Mouse (Mus musculus): Measurements from ENCODE around the gene Krtap17-1. TPM values are rescaled to one million over a fixed set of nuclear protein-coding genes. Genes with fewer than 3 reads are reported as not detected.

The Krtap17-1 gene
- polyA plus RNA-seq, 1 experiment from 2014 or later = 0.83 TPM

GRCm38 (mm10) chr11:99985291-99986092 lies 8.3 kb downstream of the Krtap17-1 start:
- H3K4me3 ChIP-seq (ENCODE audit: low read length) = no peak overlapping the region
- H3K36me3 ChIP-seq (ENCODE audit: control insufficient read depth, insufficient read depth, low read length) = no peaks in the 10 kb centered on the region
- 72% methylated on average over 20 of the region's 20 CpGs for WGBS
- no peak overlapping the region for H3K4me2 ChIP-seq (ENCODE audit: low read depth, low read length)
- H3K27ac ChIP-seq (ENCODE audit: low read length) = no peak overlapping the region
- no peaks in the 10 kb centered on the region; the same call in 1 of the 2 replicates for H3K27me3 ChIP-seq (ENCODE audit: control insufficient read depth, insufficient read depth, low read depth, low read length)
- H3K9ac ChIP-seq (ENCODE audit: low read length) = no peak overlapping the region
- H3K4me1 ChIP-seq (replicated peaks; ENCODE audit: control insufficient read depth, insufficient read depth, low read length) = no peaks in the 10 kb centered on the region
- no peak for ATAC-seq (ENCODE audit: low read depth)
- no peaks in the 10 kb centered on the region for H3K9me3 ChIP-seq (ENCODE audit: control insufficient read depth, low read length)

- H3K27me3 ChIP-seq (ENCODE audit: control insufficient read depth, insufficient read depth, low read depth, low read length) = no peaks in the 10 kb centered on the region; the same call in 1 of the 2 replicates
- no peak overlapping the region for H3K4me3 ChIP-seq (ENCODE audit: low read length)
- no peak overlapping the region for H3K4me2 ChIP-seq (ENCODE audit: low read depth, low read length)
- no peaks in the 10 kb centered on the region for H3K36me3 ChIP-seq (ENCODE audit: control insufficient read depth, insufficient read depth, low read length)
- no peak for ATAC-seq (ENCODE audit: low read depth)
- H3K9me3 ChIP-seq (ENCODE audit: control insufficient read depth, low read length) = no peaks in the 10 kb centered on the region
- 83% methylated on average over 1 of the region's 1 CpGs for WGBS
- no peaks in the 10 kb centered on the region for H3K4me1 ChIP-seq (replicated peaks; ENCODE audit: control insufficient read depth, insufficient read depth, low read length)
- no peak overlapping the region for H3K9ac ChIP-seq (ENCODE audit: low read length)
- no peak overlapping the region for H3K27ac ChIP-seq (ENCODE audit: low read length)
Observed at GRCm38 (mm10) chr11:99983442-99983841, 10.4 kb downstream of the Krtap17-1 start.

GRCm38 (mm10) chr11:99982731-99983130 lies 11.1 kb downstream of the Krtap17-1 start:
- H3K27me3 ChIP-seq (ENCODE audit: control insufficient read depth, insufficient read depth, low read depth, low read length) = no peaks in the 10 kb centered on the region; the same call in 1 of the 2 replicates
- H3K36me3 ChIP-seq (ENCODE audit: control insufficient read depth, insufficient read depth, low read length) = no peaks in the 10 kb centered on the region
- H3K27ac ChIP-seq (ENCODE audit: low read length) = no peak overlapping the region
- no peak for ATAC-seq (ENCODE audit: low read depth)
- no peaks in the 10 kb centered on the region for H3K9me3 ChIP-seq (ENCODE audit: control insufficient read depth, low read length)
- no peak overlapping the region for H3K4me3 ChIP-seq (ENCODE audit: low read length)
- H3K9ac ChIP-seq (ENCODE audit: low read length) = no peak overlapping the region
- no peaks in the 10 kb centered on the region for H3K4me1 ChIP-seq (replicated peaks; ENCODE audit: control insufficient read depth, insufficient read depth, low read length)
- no peak overlapping the region for H3K4me2 ChIP-seq (ENCODE audit: low read depth, low read length)
- WGBS = 80% methylated on average over 9 of the region's 9 CpGs

GRCm38 (mm10) chr11:99978953-99979352 lies 14.8 kb downstream of the Krtap17-1 start, which contains the start of gene Krtap29-1:
Gene Krtap29-1 (minus strand): TSS chr11:99979053.
- H3K9me3 ChIP-seq (ENCODE audit: control insufficient read depth, low read length) = no peaks in the 10 kb centered on the region
- no peaks in the 10 kb centered on the region for H3K4me1 ChIP-seq (replicated peaks; ENCODE audit: control insufficient read depth, insufficient read depth, low read length)
- no peak for ATAC-seq (ENCODE audit: low read depth)
- no peak within 1 kb of the TSS for H3K9ac ChIP-seq (ENCODE audit: low read length)
- no peak within 1 kb of the TSS for H3K4me2 ChIP-seq (ENCODE audit: low read depth, low read length)
- H3K27me3 ChIP-seq (ENCODE audit: control insufficient read depth, insufficient read depth, low read depth, low read length) = no peaks in the 10 kb centered on the region
- no peak within 1 kb of the TSS for H3K27ac ChIP-seq (ENCODE audit: low read length)
- no peak within 1 kb of the TSS for H3K4me3 ChIP-seq (ENCODE audit: low read length)
- 75% methylated on average over 5 of the region's 5 CpGs for WGBS
- H3K36me3 ChIP-seq (ENCODE audit: control insufficient read depth, insufficient read depth, low read length) = no peaks in the 10 kb centered on the region

- WGBS = 4% methylated on average over 2 of the region's 2 CpGs
- H3K4me1 ChIP-seq (replicated peaks; ENCODE audit: control insufficient read depth, insufficient read depth, low read length) = no peaks in the 10 kb centered on the region
- ATAC-seq (ENCODE audit: low read depth) = no peak
- no peaks in the 10 kb centered on the region for H3K27me3 ChIP-seq (ENCODE audit: control insufficient read depth, insufficient read depth, low read depth, low read length)
- H3K4me3 ChIP-seq (ENCODE audit: low read length) = no peak overlapping the region
- no peak overlapping the region for H3K9ac ChIP-seq (ENCODE audit: low read length)
- H3K4me2 ChIP-seq (ENCODE audit: low read depth, low read length) = no peak overlapping the region
- H3K36me3 ChIP-seq (ENCODE audit: control insufficient read depth, insufficient read depth, low read length) = no peaks in the 10 kb centered on the region
- H3K9me3 ChIP-seq (ENCODE audit: control insufficient read depth, low read length) = no peaks in the 10 kb centered on the region
- H3K27ac ChIP-seq (ENCODE audit: low read length) = no peak overlapping the region
Observed at GRCm38 (mm10) chr11:99965961-99966360, 27.8 kb downstream of the Krtap17-1 start.

GRCm38 (mm10) chr11:99964213-99964612 lies 29.6 kb downstream of the Krtap17-1 start:
- ATAC-seq (ENCODE audit: low read depth) = no peak
- no peak overlapping the region for H3K4me2 ChIP-seq (ENCODE audit: low read depth, low read length)
- 54% methylated on average over 6 of the region's 6 CpGs for WGBS

GRCm38 (mm10) chr11:99948175-99948574 lies 45.6 kb downstream of the Krtap17-1 start, which contains the start of gene Krtap9-5:
Gene Krtap9-5 (plus strand): TSS chr11:99948475.
- H3K27me3 ChIP-seq (ENCODE audit: control insufficient read depth, insufficient read depth, low read depth, low read length) = no peaks in the 10 kb centered on the region
- no peak for ATAC-seq (ENCODE audit: low read depth)
- no peak within 1 kb of the TSS for H3K4me3 ChIP-seq (ENCODE audit: low read length)
- no peaks in the 10 kb centered on the region for H3K36me3 ChIP-seq (ENCODE audit: control insufficient read depth, insufficient read depth, low read length)
- H3K9me3 ChIP-seq (ENCODE audit: control insufficient read depth, low read length) = no peaks in the 10 kb centered on the region
- no peaks in the 10 kb centered on the region for H3K4me1 ChIP-seq (replicated peaks; ENCODE audit: control insufficient read depth, insufficient read depth, low read length)
- 83% methylated on average over 2 of the region's 2 CpGs for WGBS
- no peak within 1 kb of the TSS for H3K4me2 ChIP-seq (ENCODE audit: low read depth, low read length)
- no peak within 1 kb of the TSS for H3K9ac ChIP-seq (ENCODE audit: low read length)
- no peak within 1 kb of the TSS for H3K27ac ChIP-seq (ENCODE audit: low read length)

More at GRCm38 (mm10) chr11:99964213-99964612, 29.6 kb downstream of the Krtap17-1 start:
- H3K9me3 ChIP-seq (ENCODE audit: control insufficient read depth, low read length) = no peaks in the 10 kb centered on the region
- no peak overlapping the region for H3K27ac ChIP-seq (ENCODE audit: low read length)
- H3K36me3 ChIP-seq (ENCODE audit: control insufficient read depth, insufficient read depth, low read length) = no peaks in the 10 kb centered on the region
- H3K9ac ChIP-seq (ENCODE audit: low read length) = no peak overlapping the region
- no peaks in the 10 kb centered on the region for H3K27me3 ChIP-seq (ENCODE audit: control insufficient read depth, insufficient read depth, low read depth, low read length)
- no peak overlapping the region for H3K4me3 ChIP-seq (ENCODE audit: low read length)
- no peaks in the 10 kb centered on the region for H3K4me1 ChIP-seq (replicated peaks; ENCODE audit: control insufficient read depth, insufficient read depth, low read length)

Other genes starting within 250 kb of the Krtap17-1 start
- not detected in 2 replicates for gene Gm11595, start 221.1 kb downstream of the Krtap17-1 start, polyA plus RNA-seq (2015; fragmentation: Nextera tagmentation; extraction: Ambion mirVana)
- gene Krtap4-8, start 213.3 kb downstream of the Krtap17-1 start, polyA plus RNA-seq (2015; fragmentation: Nextera tagmentation; extraction: Ambion mirVana) = not detected in 2 replicates
- not detected in 2 replicates for gene Krtap4-9, start 208.8 kb downstream of the Krtap17-1 start, polyA plus RNA-seq (2015; fragmentation: Nextera tagmentation; extraction: Ambion mirVana)
- gene Gm11596, start 200.5 kb downstream of the Krtap17-1 start, polyA plus RNA-seq (2015; fragmentation: Nextera tagmentation; extraction: Ambion mirVana) = not detected in 2 replicates
- gene Gm11569, start 195.1 kb downstream of the Krtap17-1 start, polyA plus RNA-seq (2015; fragmentation: Nextera tagmentation; extraction: Ambion mirVana) = not detected in 2 replicates
- gene Gm11554, start 189.5 kb downstream of the Krtap17-1 start, polyA plus RNA-seq (2015; fragmentation: Nextera tagmentation; extraction: Ambion mirVana) = not detected in 2 replicates
- not detected in 2 replicates for gene Krtap4-13, start 184.1 kb downstream of the Krtap17-1 start, polyA plus RNA-seq (2015; fragmentation: Nextera tagmentation; extraction: Ambion mirVana)
- not detected in 2 replicates for gene Gm11564, start 178.3 kb downstream of the Krtap17-1 start, polyA plus RNA-seq (2015; fragmentation: Nextera tagmentation; extraction: Ambion mirVana)
- not detected in 2 replicates for gene 2300003K06Rik, start 155.9 kb downstream of the Krtap17-1 start, polyA plus RNA-seq (2015; fragmentation: Nextera tagmentation; extraction: Ambion mirVana)
- gene Krtap4-16, start 142.4 kb downstream of the Krtap17-1 start, polyA plus RNA-seq (2015; fragmentation: Nextera tagmentation; extraction: Ambion mirVana) = not detected in 2 replicates
- gene Gm11568, start 136.1 kb downstream of the Krtap17-1 start, polyA plus RNA-seq (2015; fragmentation: Nextera tagmentation; extraction: Ambion mirVana) = not detected in 2 replicates
- gene Gm11559, start 129.5 kb downstream of the Krtap17-1 start, polyA plus RNA-seq (2015; fragmentation: Nextera tagmentation; extraction: Ambion mirVana) = not detected in 2 replicates
- gene Krtap9-1, start 120.6 kb downstream of the Krtap17-1 start, polyA plus RNA-seq (2015; fragmentation: Nextera tagmentation; extraction: Ambion mirVana) = not detected in 2 replicates
- not detected in 2 replicates for gene Gm11567, start 114.8 kb downstream of the Krtap17-1 start, polyA plus RNA-seq (2015; fragmentation: Nextera tagmentation; extraction: Ambion mirVana)
- not detected in 2 replicates for gene Krtap31-1, start 86.1 kb downstream of the Krtap17-1 start, polyA plus RNA-seq (2015; fragmentation: Nextera tagmentation; extraction: Ambion mirVana)
- gene Gm11565, start 79.2 kb downstream of the Krtap17-1 start, polyA plus RNA-seq (2015; fragmentation: Nextera tagmentation; extraction: Ambion mirVana) = not detected in 2 replicates
- not detected in 2 replicates for gene Krtap31-2, start 57.7 kb downstream of the Krtap17-1 start, polyA plus RNA-seq (2015; fragmentation: Nextera tagmentation; extraction: Ambion mirVana)
- not detected in 2 replicates for gene Krtap9-5, start 45.5 kb downstream of the Krtap17-1 start, polyA plus RNA-seq (2015; fragmentation: Nextera tagmentation; extraction: Ambion mirVana)
- not detected in 2 replicates for gene Krtap29-1, start 14.9 kb downstream of the Krtap17-1 start, polyA plus RNA-seq (2015; fragmentation: Nextera tagmentation; extraction: Ambion mirVana)
- gene Krtap16-1, start 7.4 kb downstream of the Krtap17-1 start, polyA plus RNA-seq (2015; fragmentation: Nextera tagmentation; extraction: Ambion mirVana) = not detected in 2 replicates
- gene Krt33a, start 22.2 kb upstream of the Krtap17-1 start, polyA plus RNA-seq (2015; fragmentation: Nextera tagmentation; extraction: Ambion mirVana) = not detected in 2 replicates
- gene Krt33b, start 35.9 kb upstream of the Krtap17-1 start, polyA plus RNA-seq (2015; fragmentation: Nextera tagmentation; extraction: Ambion mirVana) = not detected in 2 replicates
- 0.21 and 0.44 TPM in 2 replicates for gene Krt34, start 47.6 kb upstream of the Krtap17-1 start, polyA plus RNA-seq (2015; fragmentation: Nextera tagmentation; extraction: Ambion mirVana)
- gene Krt31, start 56.6 kb upstream of the Krtap17-1 start, polyA plus RNA-seq (2015; fragmentation: Nextera tagmentation; extraction: Ambion mirVana) = 0.10 and 0.21 TPM in 2 replicates
- gene Krt32, start 94.2 kb upstream of the Krtap17-1 start, polyA plus RNA-seq (2015; fragmentation: Nextera tagmentation; extraction: Ambion mirVana) = not detected in 2 replicates
- gene Krt35, start 102.2 kb upstream of the Krtap17-1 start, polyA plus RNA-seq (2015; fragmentation: Nextera tagmentation; extraction: Ambion mirVana) = not detected in 2 replicates
- gene Krt36, start 111.6 kb upstream of the Krtap17-1 start, polyA plus RNA-seq (2015; fragmentation: Nextera tagmentation; extraction: Ambion mirVana) = 0.20 TPM in 1 of 2 replicates, not detected in the other
- gene Krt13, start 127.6 kb upstream of the Krtap17-1 start, polyA plus RNA-seq (2015; fragmentation: Nextera tagmentation; extraction: Ambion mirVana) = 4.5 and 8.2 TPM in 2 replicates
- 59.9 and 78.6 TPM in 2 replicates for gene Krt15, start 141.9 kb upstream of the Krtap17-1 start, polyA plus RNA-seq (2015; fragmentation: Nextera tagmentation; extraction: Ambion mirVana)
- gene Krt19, start 154.7 kb upstream of the Krtap17-1 start, polyA plus RNA-seq (2015; fragmentation: Nextera tagmentation; extraction: Ambion mirVana) = 349 and 432 TPM in 2 replicates
- not detected in 2 replicates for gene Krt9, start 199.3 kb upstream of the Krtap17-1 start, polyA plus RNA-seq (2015; fragmentation: Nextera tagmentation; extraction: Ambion mirVana)
- 2.1 and 5.0 TPM in 2 replicates for gene Krt14, start 213.6 kb upstream of the Krtap17-1 start, polyA plus RNA-seq (2015; fragmentation: Nextera tagmentation; extraction: Ambion mirVana)

Measured in lung, embryonic 16.5 days (tissue).